Mouse (Mus musculus) small intestine, adult 2 months (tissue): ENCODE measurements around the gene Inafm1.

Experiments
- CTCF ChIP-seq: fragments of 200-500 bp; IDR thresholded peaks from 2 replicates; pipeline ENCODE4 v1.5.1; 2012; ENCODE audit warnings: low read depth, mild to moderate bottlenecking, control low read depth, inconsistent platforms, low read length, moderate library complexity, mixed read lengths; ENCODE audit not compliant: insufficient replicate concordance, insufficient read length; ENCODE audit errors: extremely low read depth
- POLR2A ChIP-seq: fragments of 200-500 bp; IDR thresholded peaks from 2 replicates; pipeline ENCODE4 v1.6.1; 2012; ENCODE audit warnings: low read depth, mild to moderate bottlenecking, control low read depth, inconsistent platforms, low read length, moderate library complexity

- TF ChIP-seq CTCF, result no peak
- no peak for TF ChIP-seq POLR2A
Measured at GRCm38 (mm10) chr7:16259110-16259590, 14.3 kb downstream of the Inafm1 start, which contains the start of gene C5ar1.
